Mouse (Mus musculus) liver, embryonic 16.5 days (tissue): Measurements from ENCODE around the gene Atp2a3. TPM values are rescaled to one million over a fixed set of nuclear protein-coding genes. Genes with fewer than 3 reads are reported as not detected.

Experiments used
- ATAC-seq: fragments of 200-750 bp; cut with Nextera tagmentation; 2 replicates; pipeline ENCODE4 v1.8.0; 2017; ENCODE audit warnings: low read depth, mild to moderate bottlenecking, moderate number of reproducible peaks, moderate library complexity
- H3K27ac ChIP-seq: fragments of 300-500 bp; sonication (generic); 2 replicates; pipeline ENCODE4 v1.5.1; 2014; ENCODE audit warnings: mild to moderate bottlenecking, low read length
- H3K27me3 ChIP-seq: fragments of 300-500 bp; sonication (generic); 2 replicates; pipeline ENCODE4 v1.6.1; 2014; ENCODE audit warnings: low read depth, low read length, mixed read lengths; ENCODE audit not compliant: control insufficient read depth, insufficient read depth
- H3K36me3 ChIP-seq: fragments of 300-500 bp; sonication (generic); 2 replicates; pipeline ENCODE4 v1.6.1; 2014; ENCODE audit warnings: mild to moderate bottlenecking; ENCODE audit not compliant: control insufficient read depth, insufficient read depth
- H3K4me1 ChIP-seq: fragments of 300-500 bp; sonication (generic); 2 replicates; pipeline ENCODE4 v1.6.1; 2014; ENCODE audit warnings: low read depth, low read length, mixed read lengths; ENCODE audit not compliant: control insufficient read depth
- H3K4me2 ChIP-seq: fragments of 300-500 bp; sonication (generic); 2 replicates; pipeline ENCODE4 v1.6.1; 2014; ENCODE audit warnings: low read depth, low read length, mixed read lengths
- H3K4me3 ChIP-seq: fragments of 300-500 bp; sonication (generic); 2 replicates; pipeline ENCODE4 v1.5.1; 2014; ENCODE audit warnings: low read depth, mild to moderate bottlenecking, low read length
- H3K9ac ChIP-seq: fragments of 300-500 bp; sonication (generic); 2 replicates; pipeline ENCODE4 v1.6.1; 2014; ENCODE audit warnings: low read depth, low read length
- H3K9me3 ChIP-seq: fragments of 300-500 bp; sonication (generic); replicated peaks from 2 replicates; pipeline ENCODE4 v1.6.1; 2016; ENCODE audit warnings: low read length; ENCODE audit not compliant: control insufficient read depth
- WGBS: fragments of 180-500 bp; shearing (Covaris S2); extraction: QIAGEN DNeasy Blood & Tissue Kit; methylation state at CpG from one replicate; pipeline ENCODE4 v1.1.7; 2014; ENCODE audit not compliant: insufficient replicate concordance; 5-methylcytosine and 5-hydroxymethylcytosine counted together
- polyA plus RNA-seq: library from polyadenylated mRNA; unstranded; fragments of >200 nt; fragmentation: Nextera tagmentation; extraction: Ambion mirVana; gene quantifications from 2 replicates; pipeline ENCODE4 v1.2.1, GENCODE M21; 2015

Atp2a3 gene
- polyA plus RNA-seq, 1 experiment from 2014 or later = 13.1 TPM

DNA sequence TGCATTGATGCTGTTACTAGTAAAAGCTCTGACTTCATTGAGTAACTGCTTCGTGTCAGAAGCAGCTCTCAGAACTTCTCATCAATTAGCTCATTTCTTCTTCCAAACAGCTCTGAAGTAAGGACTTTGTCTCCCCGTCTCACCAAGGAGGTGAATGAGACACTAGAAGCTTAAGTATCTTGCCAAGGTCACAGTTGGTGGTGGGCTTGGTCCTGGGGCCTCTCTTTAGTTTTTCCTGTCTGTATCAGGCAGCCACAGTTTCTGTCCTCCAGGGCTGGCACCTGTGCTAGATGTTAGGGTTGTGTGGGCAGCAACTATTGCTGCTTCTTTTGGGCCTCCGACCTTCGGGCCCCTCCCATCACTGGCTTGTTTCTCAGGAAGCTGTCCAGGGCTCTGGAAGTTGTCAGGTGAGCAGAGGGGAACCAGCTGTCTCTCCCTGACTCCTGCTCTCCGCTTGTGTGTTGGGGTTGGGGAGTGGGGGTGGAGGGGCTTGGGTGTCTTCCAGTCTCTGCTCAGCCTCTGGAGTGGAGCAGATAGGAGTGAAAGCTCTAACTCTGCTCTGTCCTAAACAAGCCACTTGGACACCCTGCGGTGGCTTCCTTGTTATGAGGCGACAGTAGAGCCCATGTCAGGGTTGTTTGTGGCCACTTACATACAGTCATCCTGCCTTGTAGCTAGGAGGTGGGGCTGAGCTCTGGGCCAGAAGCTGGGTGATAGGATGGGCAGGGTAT is 2.3 kb downstream of the Atp2a3 start:
- Histone ChIP-seq H3K9me3 (no peaks in the 10 kb centered on the region), H3K27ac (0 out of 2 replicates have a peak overlapping the region, but pooled peaks have one; percentile 7), H3K4me2 (peak overlapping the region; percentile 18), H3K4me3 (peak overlapping the region; percentile 10; the same call in 1 of the 2 replicates), H3K9ac (no peak overlapping the region), H3K36me3 (no peaks in the 10 kb centered on the region), H3K27me3 (peaks cover 20% of the 10 kb centered on the region), H3K4me1 (peaks cover 8% of the 10 kb centered on the region)
- 27% methylated on average over 7 of the region's 7 CpGs for WGBS
- 0 out of 2 replicates have a peak, but pooled peaks have one; percentile 13 for ATAC-seq

DNA sequence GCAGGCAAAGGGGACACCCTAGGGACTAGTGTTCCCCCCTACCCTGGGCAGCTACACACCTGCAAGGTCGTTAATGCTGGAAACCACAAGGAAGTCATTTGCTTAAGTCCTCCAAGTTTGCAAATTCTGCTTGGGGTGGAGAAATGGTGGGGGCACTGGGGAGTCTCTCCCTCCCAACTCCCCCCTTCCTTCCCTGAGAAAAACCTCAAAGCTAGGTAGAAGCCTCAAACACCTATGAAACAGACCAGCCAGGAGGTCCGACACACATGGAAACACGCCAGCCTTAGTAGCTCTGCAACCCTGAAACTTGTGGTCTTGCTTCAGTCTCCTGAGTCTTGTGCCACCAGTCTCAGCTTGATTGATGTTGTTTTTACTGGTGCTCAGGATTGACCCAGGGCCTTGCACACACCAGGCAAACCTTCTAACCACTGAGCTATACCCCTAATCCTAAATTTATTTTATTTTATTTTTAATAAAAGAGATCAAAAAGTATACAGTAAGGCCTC is 2.9 kb downstream of the Atp2a3 start:
- H3K9me3 ChIP-seq = no peaks in the 10 kb centered on the region
- H3K27ac ChIP-seq = no peak overlapping the region
- peaks cover 20% of the 10 kb centered on the region for H3K27me3 ChIP-seq
- ATAC-seq = no peak
- peak overlapping the region; percentile 18; the same call in 1 of the 2 replicates for H3K4me2 ChIP-seq
- 47% methylated on average over 3 of the region's 3 CpGs for WGBS
- H3K4me1 ChIP-seq = peaks cover 8% of the 10 kb centered on the region
- H3K36me3 ChIP-seq = no peaks in the 10 kb centered on the region
- 0 out of 2 replicates have a peak overlapping the region, but pooled peaks have one; percentile 10 for H3K4me3 ChIP-seq
- H3K9ac ChIP-seq = no peak overlapping the region

DNA sequence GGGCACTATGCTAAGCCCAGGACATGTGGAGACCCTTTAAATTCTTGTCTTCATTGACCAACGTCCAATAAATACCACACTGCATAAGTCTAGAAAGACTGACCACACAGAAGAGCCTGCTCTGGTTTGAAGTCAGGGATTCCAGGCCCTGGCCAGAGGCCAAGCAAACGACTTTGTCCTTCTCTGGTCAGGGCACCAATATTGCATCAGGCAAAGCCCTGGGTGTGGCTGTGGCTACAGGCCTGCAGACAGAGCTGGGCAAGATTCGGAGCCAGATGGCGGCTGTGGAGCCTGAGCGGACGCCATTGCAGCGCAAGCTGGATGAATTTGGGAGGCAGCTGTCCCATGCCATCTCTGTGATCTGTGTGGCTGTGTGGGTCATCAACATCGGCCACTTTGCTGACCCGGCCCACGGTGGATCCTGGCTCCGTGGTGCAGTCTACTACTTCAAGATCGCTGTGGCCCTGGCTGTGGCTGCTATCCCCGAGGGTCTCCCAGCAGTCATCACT is 14.1 kb downstream of the Atp2a3 start:
- WGBS = 69% methylated on average over 13 of the region's 13 CpGs
- H3K9ac ChIP-seq = no peak overlapping the region
- no peak overlapping the region for H3K4me2 ChIP-seq
- no peaks in the 10 kb centered on the region for H3K27me3 ChIP-seq
- ATAC-seq = no peak
- no peak overlapping the region for H3K4me3 ChIP-seq
- H3K4me1 ChIP-seq = no peaks in the 10 kb centered on the region
- no peak overlapping the region for H3K27ac ChIP-seq
- no peaks in the 10 kb centered on the region for H3K9me3 ChIP-seq
- no peaks in the 10 kb centered on the region for H3K36me3 ChIP-seq

DNA sequence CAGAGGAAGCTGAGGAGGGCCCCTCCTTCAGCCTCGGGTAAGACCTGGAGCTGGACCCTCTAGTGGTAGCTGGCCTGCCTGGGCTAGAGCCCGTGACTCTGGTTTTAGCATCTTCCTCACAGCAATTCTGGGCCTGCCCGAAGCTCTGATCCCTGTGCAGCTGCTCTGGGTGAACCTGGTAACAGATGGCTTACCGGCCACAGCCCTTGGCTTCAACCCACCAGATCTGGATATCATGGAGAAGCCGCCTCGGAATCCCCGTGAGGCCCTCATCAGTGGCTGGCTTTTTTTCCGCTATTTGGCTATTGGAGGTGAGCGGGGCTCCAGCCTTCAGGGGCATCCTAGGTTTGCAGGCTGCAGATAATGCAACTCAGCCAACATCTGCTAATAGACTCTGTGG is 21.5 kb downstream of the Atp2a3 start:
- no peak overlapping the region for H3K27ac ChIP-seq
- 69% methylated on average over 9 of the region's 9 CpGs for WGBS

DNA sequence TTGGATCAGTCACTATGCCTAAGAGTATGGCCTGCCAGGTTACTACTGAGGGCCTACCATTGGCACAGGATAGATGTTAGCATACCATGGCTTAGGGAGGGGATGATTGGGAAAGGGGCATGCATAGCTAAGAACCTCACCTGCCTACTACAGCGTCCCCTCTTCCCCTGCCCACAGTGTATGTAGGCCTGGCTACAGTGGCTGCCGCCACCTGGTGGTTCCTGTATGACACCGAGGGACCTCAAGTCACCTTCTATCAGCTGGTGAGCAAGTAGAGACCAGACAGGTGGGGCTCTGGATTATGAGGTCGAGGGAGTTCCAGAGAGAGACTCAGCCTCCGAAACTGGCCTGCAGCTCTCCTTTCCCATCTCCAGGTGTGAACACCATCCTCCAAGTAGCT is 22.3 kb downstream of the Atp2a3 start:
- WGBS = 41% methylated on average over 5 of the region's 5 CpGs
- no peak for ATAC-seq

More for the DNA sequence above, 21.5 kb downstream of the Atp2a3 start:
- Histone ChIP-seq H3K4me3 (no peak overlapping the region), H3K4me1 (no peaks in the 10 kb centered on the region; the same call in 1 of the 2 replicates), H3K9ac (no peak overlapping the region), H3K9me3 (no peaks in the 10 kb centered on the region), H3K36me3 (no peaks in the 10 kb centered on the region), H3K4me2 (no peak overlapping the region), H3K27me3 (no peaks in the 10 kb centered on the region)
- ATAC-seq = no peak

DNA sequence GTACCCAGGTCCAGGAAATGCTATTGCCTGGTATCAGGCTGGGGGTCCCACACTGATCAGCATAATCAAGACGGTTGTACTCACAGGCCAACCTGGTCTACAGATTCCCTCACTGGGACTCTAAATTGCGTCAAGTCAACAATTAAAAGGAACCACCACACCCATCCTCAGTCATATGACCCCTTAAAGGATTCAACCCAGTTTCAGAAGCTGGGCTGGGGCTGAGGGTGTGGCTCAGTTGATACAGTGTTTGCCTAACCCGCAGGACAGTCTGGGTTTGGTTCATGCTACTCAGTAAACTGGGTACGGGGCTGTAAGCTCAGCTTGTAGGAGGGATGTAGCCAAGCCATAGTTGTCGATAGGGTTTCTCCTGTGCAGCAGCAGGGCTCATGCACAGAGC is 25.8 kb downstream of the Atp2a3 start:
- Histone ChIP-seq H3K4me2 (no peak overlapping the region), H3K27me3 (no peaks in the 10 kb centered on the region), H3K4me3 (no peak overlapping the region), H3K27ac (no peak overlapping the region), H3K9me3 (no peaks in the 10 kb centered on the region), H3K36me3 (no peaks in the 10 kb centered on the region), H3K4me1 (no peaks in the 10 kb centered on the region; the same call in 1 of the 2 replicates), H3K9ac (no peak overlapping the region)
- no peak for ATAC-seq
- WGBS = 41% methylated on average over 5 of the region's 5 CpGs

More for the DNA sequence above, 22.3 kb downstream of the Atp2a3 start:
- no peaks in the 10 kb centered on the region for H3K27me3 ChIP-seq
- no peak overlapping the region for H3K4me2 ChIP-seq
- H3K9me3 ChIP-seq = no peaks in the 10 kb centered on the region
- no peak overlapping the region for H3K27ac ChIP-seq
- no peaks in the 10 kb centered on the region for H3K36me3 ChIP-seq
- H3K9ac ChIP-seq = no peak overlapping the region
- H3K4me1 ChIP-seq = no peaks in the 10 kb centered on the region; the same call in 1 of the 2 replicates
- no peak overlapping the region for H3K4me3 ChIP-seq

DNA sequence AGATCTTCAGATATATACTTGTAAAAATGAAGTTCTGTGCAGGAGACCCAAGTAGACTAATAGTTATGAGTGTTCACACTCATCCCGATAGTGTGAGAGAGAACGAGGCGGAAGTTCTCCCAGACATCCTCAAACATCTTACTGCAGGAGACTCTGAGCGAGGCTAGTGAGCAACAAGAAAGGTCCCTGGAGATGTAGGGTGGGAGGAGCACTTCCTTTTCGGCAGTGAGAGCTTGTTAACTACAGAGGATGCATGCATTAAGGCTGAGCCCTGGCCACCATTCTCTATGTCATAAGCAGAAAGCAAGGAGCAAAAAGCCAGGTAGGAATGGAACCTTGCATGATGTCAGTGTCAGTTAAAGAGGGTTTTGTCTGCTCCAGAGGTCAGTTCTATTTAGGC is 26.3 kb downstream of the Atp2a3 start:
- 43% methylated on average over 5 of the region's 5 CpGs for WGBS
- no peaks in the 10 kb centered on the region for H3K27me3 ChIP-seq
- H3K4me3 ChIP-seq = no peak overlapping the region
- no peak overlapping the region for H3K4me2 ChIP-seq
- H3K27ac ChIP-seq = no peak overlapping the region
- no peak overlapping the region for H3K9ac ChIP-seq
- no peaks in the 10 kb centered on the region for H3K36me3 ChIP-seq
- no peaks in the 10 kb centered on the region for H3K9me3 ChIP-seq
- H3K4me1 ChIP-seq = no peaks in the 10 kb centered on the region; the same call in 1 of the 2 replicates
- ATAC-seq = no peak

DNA sequence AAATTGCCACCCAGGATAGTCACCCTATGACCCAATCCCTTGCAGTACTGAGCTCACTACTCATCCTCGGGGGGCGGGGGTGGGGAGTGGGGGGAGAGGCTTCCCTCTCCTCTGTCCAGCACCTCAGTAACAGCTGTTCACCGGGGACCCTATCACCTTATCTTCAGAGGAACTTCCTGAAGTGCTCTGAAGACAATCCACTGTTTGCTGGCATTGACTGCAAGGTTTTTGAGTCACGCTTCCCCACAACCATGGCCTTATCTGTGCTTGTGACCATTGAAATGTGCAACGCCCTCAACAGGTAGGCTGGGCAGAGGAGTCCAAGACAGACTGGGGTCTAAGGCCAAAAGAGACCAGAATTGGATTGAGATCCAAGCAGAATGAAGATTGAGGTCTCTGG is 26.8 kb downstream of the Atp2a3 start:
- 12% methylated on average over 5 of the region's 5 CpGs for WGBS
- no peak overlapping the region for H3K9ac ChIP-seq
- H3K27me3 ChIP-seq = no peaks in the 10 kb centered on the region
- no peaks in the 10 kb centered on the region; the same call in 1 of the 2 replicates for H3K4me1 ChIP-seq
- H3K4me2 ChIP-seq = no peak overlapping the region
- H3K27ac ChIP-seq = no peak overlapping the region
- ATAC-seq = no peak
- no peaks in the 10 kb centered on the region for H3K9me3 ChIP-seq
- H3K36me3 ChIP-seq = no peaks in the 10 kb centered on the region
- H3K4me3 ChIP-seq = no peak overlapping the region

DNA sequence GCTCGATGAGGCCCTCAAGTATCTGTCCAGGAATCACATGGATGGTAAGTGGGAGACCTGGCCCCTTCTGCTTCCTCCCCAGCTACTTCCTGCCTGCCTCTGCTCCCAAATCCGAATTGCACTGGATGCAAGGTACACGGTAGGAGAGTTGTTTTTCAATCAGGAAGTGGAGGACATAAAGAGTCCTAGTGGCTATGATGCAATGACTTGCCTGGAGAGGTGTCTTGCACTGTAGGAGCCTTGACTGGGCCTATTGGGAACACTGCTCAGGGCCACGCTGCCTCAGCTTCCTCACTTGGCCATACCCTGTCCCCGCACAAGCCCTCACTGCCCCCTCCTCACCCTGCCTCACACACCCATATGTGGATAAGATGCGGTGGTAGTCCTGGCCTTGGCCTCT is 28.1 kb downstream of the Atp2a3 start:
- ATAC-seq = no peak
- no peaks in the 10 kb centered on the region for H3K36me3 ChIP-seq
- H3K27ac ChIP-seq = no peak overlapping the region
- H3K4me3 ChIP-seq = no peak overlapping the region
- H3K27me3 ChIP-seq = no peaks in the 10 kb centered on the region
- no peak overlapping the region for H3K4me2 ChIP-seq
- no peak overlapping the region for H3K9ac ChIP-seq
- no peaks in the 10 kb centered on the region; the same call in 1 of the 2 replicates for H3K4me1 ChIP-seq
- 54% methylated on average over 6 of the region's 6 CpGs for WGBS
- no peaks in the 10 kb centered on the region for H3K9me3 ChIP-seq
